Mouse (Mus musculus): ENCODE data around the gene Fpgs.

GRCm38 (mm10) chr2:32644083-32644482, 59.9 kb downstream of the Fpgs start:
- TF ChIP-seq POLR2A (IDR thresholded peaks at IDR 0.05; ENCODE audit: borderline replicate concordance, insufficient read depth, low read length) (no peak), CTCF (IDR thresholded peaks at IDR 0.05; ENCODE audit: borderline replicate concordance, insufficient read depth, low read depth, low read length) (no peak)
